Mouse (Mus musculus): ENCODE results near the gene Orm3.
A peak's percentile ranks its signal among the peaks of the same experiment; 100 is the strongest.
"Not testable (repeated sequence)": the region's sequence is repeated elsewhere in the genome, so short reads cannot be mapped to it uniquely, and the experiment has no call there.

The Orm3 gene

DNA sequence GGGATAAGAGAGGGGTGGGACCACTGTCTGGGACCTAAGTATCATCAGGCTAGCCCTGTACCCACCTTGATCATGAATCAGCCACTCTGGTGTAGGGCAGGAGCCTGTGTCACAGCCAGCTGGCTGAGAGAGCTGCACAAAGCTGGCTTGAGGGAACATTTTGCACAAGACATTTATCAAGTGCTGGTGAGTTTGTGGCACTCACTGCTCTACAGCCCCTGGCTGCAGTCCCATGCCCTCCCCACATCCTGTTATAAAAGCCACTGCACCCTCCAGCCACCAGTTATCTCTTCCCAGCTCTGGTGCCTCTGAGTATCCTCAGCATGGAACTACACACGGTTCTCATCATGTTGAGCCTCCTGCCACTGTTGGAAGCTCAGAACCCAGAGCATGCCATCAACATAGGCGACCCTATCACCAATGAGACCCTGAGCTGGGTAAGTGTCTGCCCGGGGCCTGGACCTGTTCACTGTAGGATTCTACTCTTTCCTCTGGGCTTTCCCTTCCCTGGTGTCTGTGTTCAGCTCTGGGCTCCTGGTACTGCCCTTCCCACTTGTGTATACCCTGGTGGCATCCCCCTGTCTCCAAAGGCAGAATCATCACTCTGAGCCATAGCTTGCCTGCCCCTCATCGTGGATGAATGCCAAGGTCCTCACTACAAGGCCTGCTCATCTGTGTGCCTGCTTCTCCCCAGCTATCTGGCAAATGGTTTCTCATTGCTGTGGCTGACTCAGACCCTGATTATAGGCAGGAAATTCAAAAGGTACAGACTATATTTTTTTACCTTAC lies at the start of gene Orm3:
Gene Orm3, plus strand, starts transcription at position 286 of the 789 bp plus-strand sequence.
- DNase-seq (ENCODE audit: low spot score): no peak

DNA sequence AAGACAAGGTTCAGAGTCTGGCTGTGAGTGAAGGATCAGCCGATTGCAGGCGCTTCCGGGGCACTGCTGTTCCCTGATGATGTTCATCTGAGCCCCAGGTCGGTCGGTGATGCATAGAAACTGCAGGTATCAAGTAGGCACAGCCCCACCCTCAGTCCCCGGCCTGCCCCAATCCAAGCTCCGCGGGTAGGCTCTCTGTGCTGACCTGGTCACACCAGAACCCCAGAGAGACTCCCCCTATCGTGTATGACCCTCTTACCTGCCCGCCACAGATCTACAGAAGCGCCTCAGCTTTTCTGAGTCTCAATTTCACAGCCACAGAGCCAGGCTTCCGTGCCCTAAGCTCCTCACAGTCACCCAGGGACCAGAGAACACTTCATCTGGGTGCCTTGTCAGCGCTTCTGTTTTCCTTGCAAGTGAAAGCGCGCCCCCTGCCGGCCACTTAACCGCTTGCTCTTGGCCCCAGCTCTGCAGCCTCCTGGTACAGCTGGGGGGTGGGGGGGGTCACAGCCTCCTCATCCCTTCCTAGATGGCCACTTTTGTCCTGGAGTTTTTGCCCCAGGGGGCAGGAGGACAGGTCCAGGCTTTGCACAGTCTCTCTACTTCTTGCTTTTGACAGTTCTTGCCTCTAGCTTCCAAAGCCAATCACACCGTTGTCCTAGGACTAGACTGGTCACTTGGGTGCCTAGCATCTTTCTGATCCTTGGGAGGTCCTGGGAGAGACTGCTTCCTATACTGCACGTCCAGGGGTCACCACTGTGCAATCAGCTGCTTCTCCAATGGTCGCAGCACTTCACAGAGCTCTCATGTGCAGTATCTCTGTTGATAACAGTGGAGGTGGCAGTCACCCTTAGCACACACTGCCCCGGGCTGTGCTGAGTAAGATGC lies 48.5 kb upstream of the Orm3 start:
- peak; percentile 78 for DNase-seq (ENCODE audit: low spot score)

- DNase-seq (ENCODE audit: low spot score): no peak
These were observed 47.6 kb upstream of the Orm3 start for GRCm38 (mm10) chr4:63308316-63308715.

GRCm38 (mm10) chr4:63310247-63310855 lies 45.6 kb upstream of the Orm3 start:
- no peak for DNase-seq (ENCODE audit: low spot score)

- DNase-seq (ENCODE audit: low spot score): no peak
These were observed 44.5 kb upstream of the Orm3 start for GRCm38 (mm10) chr4:63311426-63311825.

DNA sequence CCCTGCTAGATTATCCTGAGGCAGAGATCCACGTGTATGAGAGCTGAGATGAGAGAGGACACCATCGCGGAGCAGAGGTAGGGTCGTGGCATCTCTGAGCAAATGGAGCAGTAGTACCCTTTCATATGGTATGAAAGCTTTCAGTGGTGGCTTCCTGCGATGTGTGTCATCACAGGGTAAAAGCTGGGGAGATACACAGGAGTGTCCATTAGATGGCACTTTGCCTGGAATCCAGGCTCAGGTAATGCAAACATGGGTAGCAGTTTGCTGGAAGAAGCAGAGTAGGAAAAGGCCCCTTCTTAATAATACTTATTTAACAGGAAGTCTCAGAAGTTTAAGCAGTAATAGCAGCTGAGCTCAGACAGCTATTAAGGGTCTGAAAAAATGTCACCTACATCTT lies 41.9 kb upstream of the Orm3 start:
- no peak for DNase-seq (ENCODE audit: low spot score)

- peak; percentile 52 for DNase-seq (ENCODE audit: low spot score)
These were observed 39.8 kb upstream of the Orm3 start for GRCm38 (mm10) chr4:63316076-63316746.

DNA sequence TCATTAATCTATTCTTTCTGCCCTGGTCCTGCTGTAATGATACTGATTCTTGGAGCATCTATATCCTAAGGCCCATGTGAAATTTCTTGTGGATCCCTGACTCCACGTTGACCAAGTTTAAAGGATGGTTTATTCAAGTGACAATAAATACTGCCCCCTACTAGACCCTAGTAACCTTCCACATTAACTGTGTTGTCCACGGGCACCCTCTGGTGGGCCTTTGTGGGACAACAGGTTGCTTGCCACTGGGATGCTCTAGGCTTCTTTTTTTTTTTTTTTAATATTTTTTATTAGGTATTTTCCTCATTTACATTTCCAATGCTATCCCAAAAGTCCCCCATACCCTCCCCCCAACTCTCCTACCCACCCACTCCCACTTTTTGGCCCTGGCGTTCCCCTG lies 36.4 kb upstream of the Orm3 start:
- DNase-seq (ENCODE audit: low spot score): not testable (repeated sequence)

DNA sequence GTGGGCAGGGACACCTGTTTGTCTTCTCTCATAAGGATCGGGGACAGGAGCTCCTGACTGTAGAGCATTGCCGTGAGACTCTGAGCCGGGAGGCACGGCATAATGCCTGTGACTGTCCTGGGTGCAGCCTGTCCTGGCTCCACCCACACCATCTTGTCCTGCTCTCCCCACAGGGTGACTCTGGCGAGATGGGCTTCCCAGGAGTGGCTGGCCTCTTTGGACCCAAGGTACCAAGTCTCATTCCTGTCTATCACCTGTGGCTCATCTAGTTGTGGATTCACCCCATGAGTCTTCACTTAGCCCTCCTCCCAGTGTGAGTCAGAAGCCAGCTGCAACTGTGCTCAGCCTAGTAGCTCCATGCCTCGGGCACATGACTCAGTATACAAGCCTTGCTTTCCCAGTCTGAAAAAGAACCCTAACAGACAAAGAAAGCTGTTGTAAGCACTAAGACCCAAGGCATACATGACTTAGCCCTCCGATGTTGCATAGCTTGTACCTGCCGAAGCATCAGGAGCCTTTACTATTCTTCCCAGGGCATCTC lies 32.6 kb upstream of the Orm3 start:
- DNase-seq (ENCODE audit: low spot score): no peak

DNA sequence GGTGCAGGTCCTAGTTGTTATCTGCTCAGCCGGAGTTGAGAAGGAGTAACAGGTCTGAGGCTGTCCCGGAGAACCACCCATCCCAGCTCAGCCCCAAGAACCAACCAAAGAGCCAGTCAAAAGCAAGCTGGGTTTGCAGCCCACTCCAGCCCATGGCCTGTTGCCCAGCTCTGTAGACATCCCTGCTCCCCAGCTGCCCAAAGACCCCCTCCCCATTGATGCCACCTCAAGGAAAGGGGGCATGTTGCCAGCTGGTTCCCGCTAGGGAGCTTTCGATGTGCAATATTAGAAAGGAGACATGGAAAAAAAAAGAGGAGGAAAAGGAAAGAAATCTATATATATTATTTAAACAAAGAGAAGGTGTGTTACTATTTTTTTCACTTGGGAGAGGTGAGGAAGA lies 22.6 kb upstream of the Orm3 start:
- DNase-seq (ENCODE audit: low spot score): no peak

DNA sequence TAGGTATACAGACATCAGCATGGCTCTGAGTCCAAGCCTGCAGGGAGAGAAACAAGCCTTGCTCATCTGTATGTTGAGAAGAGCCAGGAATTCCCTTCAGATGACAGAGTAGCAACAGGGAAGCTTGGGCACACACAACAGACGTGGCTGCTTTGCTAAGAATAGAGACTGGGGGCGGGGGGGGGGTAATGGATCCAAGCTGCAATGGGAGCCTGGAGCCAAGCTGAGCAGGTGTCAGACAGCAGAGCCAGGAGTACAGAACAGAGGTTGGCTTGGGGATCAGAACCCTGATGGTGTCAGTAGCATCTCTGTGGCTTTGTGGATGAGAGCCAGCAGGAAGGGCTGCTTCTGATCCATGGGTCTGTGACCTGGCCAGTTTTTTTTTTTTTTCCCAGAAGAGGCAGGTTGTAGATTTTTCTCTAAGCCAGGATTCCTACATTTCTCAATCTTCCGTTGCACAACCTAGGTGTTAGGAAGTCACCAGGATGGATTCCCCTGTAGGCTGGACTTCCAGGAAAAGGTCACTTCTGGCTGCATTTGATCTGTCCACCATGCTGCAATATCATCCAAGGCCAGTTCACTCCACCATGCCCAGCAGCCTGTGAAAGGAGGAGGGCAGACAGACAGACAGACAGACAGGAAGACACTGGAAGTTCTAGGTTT lies 17.4 kb upstream of the Orm3 start:
- DNase-seq (ENCODE audit: low spot score): no peak

DNA sequence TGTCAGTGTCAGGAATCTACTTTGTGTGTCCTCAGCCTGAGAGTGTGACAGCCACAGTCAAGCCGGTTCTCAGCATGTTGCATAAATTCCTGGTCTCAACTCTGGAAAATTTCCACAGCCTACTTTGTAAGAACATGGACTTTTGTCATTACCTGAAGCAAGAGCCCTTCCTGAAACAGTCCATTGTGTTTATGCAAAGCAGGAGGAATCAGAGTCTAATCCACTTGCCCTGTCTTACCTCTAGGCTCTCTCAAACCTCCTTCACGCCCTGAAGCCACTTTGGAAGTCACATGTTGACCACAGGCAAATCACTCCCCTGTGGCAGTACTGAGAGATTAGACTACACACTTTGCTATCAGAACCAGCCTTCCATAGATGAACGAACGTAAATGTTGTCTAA lies 13.5 kb upstream of the Orm3 start:
- no peak for DNase-seq (ENCODE audit: low spot score)

DNA sequence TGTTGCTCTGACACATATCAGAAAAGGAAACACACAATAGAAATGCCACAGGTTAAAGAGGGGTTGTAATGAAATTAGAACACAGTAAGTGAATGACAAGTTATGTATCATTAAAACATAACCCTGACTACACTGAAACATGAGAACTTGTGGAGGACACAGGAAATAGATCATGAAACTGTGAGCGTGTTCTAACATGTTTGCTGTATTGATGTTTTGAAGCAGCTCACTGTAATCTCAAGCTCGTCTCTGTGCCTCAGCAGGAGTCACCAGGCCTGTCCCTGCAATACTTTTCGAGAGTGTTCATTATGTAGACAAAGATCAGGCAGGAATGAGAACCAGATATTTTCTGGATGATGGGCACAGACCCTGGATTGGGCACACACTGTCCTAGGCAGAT lies 12.4 kb upstream of the Orm3 start:
- DNase-seq (ENCODE audit: low spot score): no peak

- DNase-seq (ENCODE audit: low spot score): no peak
These were observed 11.7 kb upstream of the Orm3 start, which contains the start of gene Orm1 for GRCm38 (mm10) chr4:63344295-63344694. Orm1 (plus strand) TSS chr4:63344560.

DNA sequence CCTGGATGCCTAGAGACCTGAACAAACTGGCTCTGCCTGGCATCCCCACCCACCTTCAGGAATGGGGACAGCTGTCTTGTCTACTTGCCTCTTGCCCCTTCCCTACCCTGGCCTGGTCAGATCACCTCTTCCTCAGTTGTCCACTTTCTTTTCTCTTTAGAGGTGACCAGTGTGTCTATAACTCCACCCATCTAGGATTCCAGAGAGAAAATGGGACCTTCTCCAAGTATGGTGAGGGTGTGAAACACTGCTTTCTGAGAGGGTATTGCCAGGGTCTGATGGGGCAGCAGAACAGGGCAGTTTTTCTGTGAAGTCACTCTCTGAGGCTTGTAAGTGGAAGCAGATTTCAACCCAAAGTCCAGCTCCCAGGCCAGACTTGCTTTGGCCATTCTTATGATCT lies 10.7 kb upstream of the Orm3 start:
- DNase-seq (ENCODE audit: low spot score): no peak

GRCm38 (mm10) chr4:63346659-63347058 lies 9.3 kb upstream of the Orm3 start:
- DNase-seq (ENCODE audit: low spot score): no peak

DNA sequence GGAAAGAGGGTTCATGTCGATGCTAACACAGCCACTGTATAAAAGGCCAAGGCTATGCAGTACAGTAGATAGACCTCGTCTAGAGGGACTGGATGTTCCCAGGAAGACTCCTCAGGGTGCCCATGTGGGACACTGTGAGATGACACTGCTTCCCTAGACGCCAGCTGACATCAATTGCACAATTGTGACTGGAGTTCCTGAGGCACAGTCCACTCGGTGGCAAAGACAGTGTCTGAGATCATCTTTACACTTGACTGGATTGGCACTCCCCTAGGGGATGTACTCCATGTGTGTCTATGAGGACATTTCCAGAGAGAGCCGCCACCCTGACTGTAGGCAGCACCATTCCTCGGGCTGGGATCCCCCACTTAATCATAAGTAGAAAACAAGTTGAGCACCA lies 7.4 kb upstream of the Orm3 start:
- no peak for DNase-seq (ENCODE audit: low spot score)

DNA sequence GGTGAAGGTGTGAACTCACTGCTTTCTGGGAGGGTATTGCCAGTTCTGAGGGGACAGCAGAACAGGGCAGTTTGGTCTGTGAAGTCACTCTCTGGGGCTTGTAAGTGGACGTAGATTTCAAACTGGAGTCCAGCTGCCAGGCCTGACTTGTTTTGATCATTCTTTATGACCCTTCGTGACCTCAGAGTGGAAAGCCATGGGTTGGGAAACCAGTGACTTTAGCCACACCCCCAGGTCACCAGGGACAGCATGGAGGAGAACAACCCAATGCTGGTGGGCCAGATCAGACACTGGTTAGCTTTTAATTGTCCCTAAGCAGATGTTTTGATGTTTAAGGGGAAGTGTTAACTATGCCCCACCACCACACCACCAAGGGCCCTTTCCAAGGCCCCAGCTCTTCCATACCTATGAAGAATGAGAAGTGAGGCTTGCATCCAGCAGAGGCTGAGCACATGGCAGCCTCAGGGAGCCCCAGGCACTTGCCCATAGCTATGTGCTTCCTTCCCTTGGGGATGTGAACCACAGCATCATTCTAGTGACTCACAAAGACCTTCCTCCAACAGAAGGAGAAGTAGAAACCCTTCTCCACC lies 1.1 kb downstream of the Orm3 start:
- DNase-seq (ENCODE audit: low spot score): no peak

DNA sequence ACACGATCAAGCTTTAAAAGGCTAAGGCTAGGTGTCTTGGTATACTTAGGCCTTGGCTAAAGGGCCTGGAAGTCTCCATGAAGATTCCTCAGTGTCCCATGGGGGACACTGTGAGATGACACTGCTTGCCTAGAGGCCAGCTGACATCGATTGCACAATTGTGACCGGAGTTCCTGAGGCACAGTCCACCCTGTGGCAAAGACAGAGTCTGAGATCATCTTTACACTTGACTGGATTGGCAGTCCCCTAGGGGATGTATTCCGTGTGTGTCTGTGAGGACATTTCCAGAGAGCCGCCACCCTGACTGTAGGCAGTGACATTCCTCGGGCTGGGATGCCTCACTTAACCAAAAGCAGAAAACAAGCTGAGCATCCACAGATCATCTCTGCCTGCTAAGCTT lies 3.9 kb downstream of the Orm3 start:
- no peak for DNase-seq (ENCODE audit: low spot score)

- no peak for DNase-seq (ENCODE audit: low spot score)
These were observed 6.2 kb downstream of the Orm3 start, which contains the start of gene Orm2 for GRCm38 (mm10) chr4:63362150-63362549. Orm2 (plus strand) TSS chr4:63362449.

DNA sequence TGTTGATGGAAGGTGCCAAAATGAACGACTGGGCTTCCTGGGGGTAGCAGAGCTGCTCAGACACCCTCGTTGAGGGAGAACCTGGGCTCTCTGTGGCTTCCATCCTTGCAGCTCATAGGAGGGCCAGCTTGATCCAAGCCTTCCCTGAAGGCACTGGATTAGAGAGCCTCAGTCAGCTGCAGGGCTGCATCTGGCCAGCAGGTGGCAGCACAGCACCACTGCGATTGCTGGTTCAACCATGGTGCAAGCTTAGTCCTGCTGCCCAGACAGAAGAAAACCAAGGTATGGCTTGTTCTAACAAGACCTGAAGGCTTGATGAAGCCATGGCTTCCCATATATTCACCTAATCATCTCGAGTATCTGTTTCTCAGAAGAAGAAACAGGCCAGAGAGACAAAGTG lies 12.6 kb downstream of the Orm3 start:
- peak; percentile 67 for DNase-seq (ENCODE audit: low spot score)

Data from testis, postnatal 14 days (tissue).